Mouse (Mus musculus) liver, adult 2 months (tissue): ENCODE measurements around the gene Cenpa.

Experiments
- CTCF ChIP-seq: fragments of 200-500 bp; IDR thresholded peaks from 2 replicates; pipeline ENCODE4 v1.5.1; 2011; ENCODE audit warnings: low read depth, low read length, control low read depth
- POLR2A ChIP-seq: fragments of 200-500 bp; IDR thresholded peaks from 2 replicates; pipeline ENCODE4 v1.6.1; 2011; ENCODE audit warnings: low read length, control low read depth; ENCODE audit not compliant: insufficient read depth; ENCODE audit errors: extremely low read depth

DNA sequence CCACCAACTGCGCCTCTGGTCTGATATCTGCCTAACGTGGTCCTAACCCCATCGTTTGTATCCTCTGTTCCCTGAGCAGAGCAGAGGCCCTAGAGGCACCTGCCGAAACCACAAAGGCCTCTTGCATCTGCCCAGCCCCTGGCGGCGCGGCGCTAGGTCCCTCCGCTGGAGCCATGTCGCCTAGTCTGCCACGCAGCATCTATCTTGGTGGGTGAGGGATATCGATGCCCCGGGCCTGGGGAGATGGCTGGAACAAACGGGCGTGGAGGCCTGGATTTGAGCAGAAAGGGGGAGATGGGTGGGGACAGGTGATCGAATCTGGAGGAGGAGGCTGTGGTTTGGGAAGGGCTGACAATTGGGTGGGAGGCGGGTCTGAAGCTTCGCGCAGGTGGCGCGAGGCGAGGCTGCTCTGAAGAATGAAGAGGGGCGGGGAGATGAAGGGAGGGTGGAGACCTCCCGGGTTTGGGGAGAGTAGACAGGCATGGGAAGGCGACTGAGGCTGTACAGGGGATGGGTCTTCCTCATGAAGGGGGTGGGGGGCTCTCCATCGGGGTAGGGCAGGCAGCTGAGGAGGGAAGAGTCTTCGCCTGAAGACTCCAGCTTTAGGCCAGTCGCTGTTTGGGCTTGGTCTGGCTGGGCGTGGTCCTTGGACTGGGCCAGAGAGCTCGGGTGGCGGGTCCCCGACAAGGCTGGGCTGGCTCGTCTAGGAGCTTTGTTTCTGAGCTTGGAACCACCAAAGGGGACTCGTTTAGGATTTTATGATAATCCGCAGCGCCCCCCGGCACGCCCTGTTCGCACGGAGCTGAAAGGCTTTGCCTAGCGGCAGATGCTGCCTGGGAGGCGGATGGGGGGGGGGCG is 46.1 kb downstream of the Cenpa start:
- TF ChIP-seq CTCF (no peak), POLR2A (no peak)
